Comparison of ENCODE assay signal across 16 mouse cellular contexts in the genomic region with DNA sequence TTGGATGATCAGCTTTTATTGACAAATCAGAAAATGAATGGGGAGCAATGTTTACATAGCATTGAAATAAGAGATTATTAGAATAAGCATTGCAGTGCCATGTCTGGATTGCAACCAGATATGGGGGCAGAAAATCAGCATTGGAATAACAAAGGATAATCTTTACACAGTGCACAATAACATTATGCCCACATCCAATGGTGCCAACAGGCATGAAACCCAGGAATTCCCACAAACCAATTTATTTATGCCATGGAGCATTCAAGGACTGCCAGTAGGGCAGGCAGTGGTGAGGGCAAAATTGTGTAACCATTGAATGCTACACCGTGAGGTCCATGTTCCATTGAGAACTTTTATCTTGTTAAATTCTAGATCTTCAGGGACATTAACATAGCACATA.
"Had no signal": no experiment of that assay in that cellular context is flagged by ENCODE, and none has a peak within 500 bp of the region (broad histone marks: within the 10 kb centered on the region; RNA-seq: fewer than 3 reads in every experiment).

No protein-coding gene starts in this region.

- DNase-seq: liver, postnatal 0 days; lung, adult 2 months; lung, postnatal 14 days; lung, postnatal 36 days; right cerebral cortex, postnatal 14 days; thymus, adult 2 months; thymus, postnatal 25 days; thymus, postnatal 4 days had no signal

- H3K4me3 ChIP-seq: lung, embryonic 15.5 days; megakaryocyte, embryonic 14.5 days; midbrain, embryonic 13.5 days; midbrain, embryonic 15.5 days; neural tube, embryonic 12.5 days; stomach, embryonic 15.5 days had no signal

- H3K27me3 ChIP-seq: lung, embryonic 15.5 days; megakaryocyte, embryonic 14.5 days; midbrain, embryonic 13.5 days; midbrain, embryonic 15.5 days; neural tube, embryonic 12.5 days; stomach, embryonic 15.5 days had no signal

- H3K27ac ChIP-seq: lung, embryonic 15.5 days; macrophage; midbrain, embryonic 13.5 days; midbrain, embryonic 15.5 days; neural tube, embryonic 12.5 days; stomach, embryonic 15.5 days; stomach, postnatal 0 days had no signal

- H3K4me1 ChIP-seq: midbrain, embryonic 15.5 days; stomach, embryonic 15.5 days had no signal

- H3K36me3 ChIP-seq: lung, embryonic 15.5 days; midbrain, embryonic 13.5 days; midbrain, embryonic 15.5 days; neural tube, embryonic 12.5 days; stomach, embryonic 15.5 days had no signal
